Mouse (Mus musculus) G1E (cell line): ENCODE measurements around the gene Nccrp1. TPM values are rescaled to one million over a fixed set of nuclear protein-coding genes. Genes with fewer than 3 reads are reported as not detected.

Source experiments
- ATAC-seq: 2 replicates; pipeline ENCODE4 v1.8.0; 2016; ENCODE audit warnings: mild to moderate bottlenecking; ENCODE audit not compliant: insufficient number of reproducible peaks, poor library complexity, low FRiP score, severe bottlenecking; ENCODE audit errors: extremely low read depth
- DNase-seq: peaks from one replicate; pipeline ENCODE4 v3.0.0; 2012; ENCODE audit warnings: low spot score
- H3K27me3 ChIP-seq: 2 replicates; pipeline ENCODE4 v1.6.1; 2012; ENCODE audit warnings: mild to moderate bottlenecking, low read length, inconsistent platforms; ENCODE audit not compliant: insufficient read depth
- H3K36me3 ChIP-seq: replicated peaks from 2 replicates; pipeline ENCODE3; 2012; ENCODE audit warnings: mild to moderate bottlenecking, inconsistent platforms
- H3K4me1 ChIP-seq: 2 replicates; pipeline ENCODE4 v1.6.1; 2012; ENCODE audit warnings: low read depth, low read length, inconsistent platforms, mixed read lengths; ENCODE audit not compliant: insufficient read depth
- H3K4me3 ChIP-seq: 2 replicates; pipeline ENCODE4 v1.5.1; 2012; ENCODE audit warnings: low read depth, mild to moderate bottlenecking, inconsistent platforms, low read length, moderate library complexity, mixed read lengths
- H3K9me3 ChIP-seq: replicated peaks from 2 replicates; pipeline ENCODE4 v1.6.1; 2012; ENCODE audit warnings: inconsistent platforms
- CTCF ChIP-seq: IDR thresholded peaks from 2 replicates; pipeline ENCODE4 v1.5.1; 2012; ENCODE audit warnings: low read depth, low read length, inconsistent platforms, mixed read lengths
- GATA1 ChIP-seq: IDR thresholded peaks from 2 replicates; pipeline ENCODE4 v1.6.1; 2012; ENCODE audit warnings: borderline replicate concordance, low read length, inconsistent platforms, mixed read lengths
- GATA2 ChIP-seq: IDR thresholded peaks from 2 replicates; pipeline ENCODE4 v1.6.1; 2012; ENCODE audit warnings: low read depth, low read length, inconsistent platforms, borderline replicate concordance
- POLR2AphosphoS5 ChIP-seq: IDR thresholded peaks from 2 replicates; pipeline ENCODE4 v1.6.1; 2012; ENCODE audit warnings: low read depth, low read length, inconsistent platforms; ENCODE audit not compliant: insufficient replicate concordance
- TAL1 ChIP-seq: conservative IDR thresholded peaks from 2 replicates; pipeline ENCODE4 v1.6.1; 2012; ENCODE audit warnings: low read depth, low read length, inconsistent platforms, mixed read lengths
- polyA plus RNA-seq: library from polyadenylated mRNA; stranded (reverse); fragments of >175 nt; gene quantifications from 2 replicates; pipeline ENCODE4 v1.2.3, GENCODE M21; 2012
- total RNA-seq, 2 experiments: library from RNA; stranded (forward) in 1 of 2; stranded (reverse) in 1 of 2; fragments of 200-1000 nt in 1 of 2; fragments of >200 nt in 1 of 2; fragmentation: Nextera tagmentation in 1 of 2; gene quantifications; 2 replicates each; pipeline ENCODE4 v1.2.3; 2014 to 2017

Nccrp1 gene
- total and polyA plus RNA-seq, 3 experiments, result 0.07 TPM; not detected in 2

DNA sequence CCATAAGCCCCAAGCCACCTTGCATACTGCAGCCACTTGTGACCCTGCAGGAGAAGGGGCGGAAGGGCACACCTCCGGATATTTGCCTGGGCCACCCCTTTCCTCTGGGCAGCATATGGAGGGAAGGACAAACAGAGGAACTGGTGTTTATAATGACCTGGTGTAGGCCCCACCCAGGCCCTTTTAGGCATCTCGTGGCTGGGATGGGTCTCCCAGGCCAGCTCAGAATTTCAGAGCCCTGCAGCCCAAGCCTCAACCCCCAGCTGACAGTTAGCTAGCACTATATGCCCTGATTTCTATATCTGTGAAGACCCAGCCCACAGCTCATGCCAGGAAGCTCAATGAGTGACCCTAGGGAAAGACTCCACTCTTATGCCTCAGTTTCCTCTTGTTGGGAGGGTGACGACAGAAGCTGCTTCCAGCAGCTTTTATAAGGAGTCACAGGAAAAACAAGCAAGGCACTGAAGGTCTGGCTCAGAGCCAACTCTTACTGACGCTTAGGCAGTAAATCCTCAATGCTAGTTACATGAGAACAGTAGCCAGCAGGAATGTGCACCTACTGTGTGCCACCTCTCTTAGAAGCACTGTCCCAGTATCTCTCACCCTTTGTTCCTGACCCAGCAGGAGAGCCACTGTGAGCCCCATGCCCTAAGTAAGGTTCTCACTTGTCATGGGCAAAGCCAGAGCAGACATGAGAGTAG, 24.1 kb upstream of the Nccrp1 start:
- H3K4me1 ChIP-seq, result peaks cover 77% of the 10 kb centered on the region
- H3K4me3 ChIP-seq, result no peak overlapping the region
- H3K27me3 ChIP-seq, result no peaks in the 10 kb centered on the region
- H3K9me3 ChIP-seq, result no peaks in the 10 kb centered on the region
- DNase-seq, result no peak
- TF ChIP-seq GATA1 (no peak), POLR2AphosphoS5 (no peak), TAL1 (no peak), CTCF (no peak), GATA2 (no peak)
- no peak for ATAC-seq
- peaks cover 96% of the 10 kb centered on the region for H3K36me3 ChIP-seq

DNA sequence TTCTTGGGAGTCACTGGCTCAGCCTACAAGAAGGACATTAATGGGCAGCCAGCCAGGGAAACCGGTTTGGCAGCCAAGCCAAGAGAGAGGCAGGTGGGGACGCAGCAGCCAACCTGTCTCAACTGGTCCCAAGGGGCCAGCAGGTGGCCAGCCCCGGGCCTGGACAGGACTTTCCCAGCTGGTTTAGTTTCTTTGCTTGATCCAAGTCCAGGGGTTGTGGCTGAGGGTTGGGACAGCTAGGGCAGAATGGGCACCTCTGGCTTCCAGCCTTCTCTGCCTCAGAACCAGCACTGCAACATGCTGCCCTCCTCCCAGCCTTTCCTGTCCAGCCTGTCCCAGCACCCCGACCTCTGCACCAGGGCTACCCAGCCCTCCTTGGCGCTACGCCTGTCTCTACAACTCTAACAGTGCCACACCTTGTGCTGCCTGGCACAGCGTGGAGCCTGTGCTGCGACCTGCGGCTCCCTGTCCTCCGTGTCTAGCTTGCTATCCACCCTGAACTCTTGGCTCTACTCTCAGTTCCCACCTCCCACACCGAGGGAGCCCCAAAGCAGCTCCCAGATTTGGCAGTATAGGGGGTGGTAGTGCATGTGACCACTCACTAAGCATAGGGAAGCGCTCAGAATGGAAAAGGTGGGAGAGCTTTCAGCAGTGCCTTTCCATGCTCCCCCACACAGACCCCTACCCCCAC, 23.4 kb upstream of the Nccrp1 start:
- peaks cover 70% of the 10 kb centered on the region for H3K4me1 ChIP-seq
- H3K4me3 ChIP-seq, result no peak overlapping the region
- DNase-seq (no peak), ATAC-seq (no peak)
- TF ChIP-seq TAL1, result no peak
- TF ChIP-seq CTCF, result no peak
- no peak for TF ChIP-seq GATA1
- no peak for TF ChIP-seq GATA2
- no peak for TF ChIP-seq POLR2AphosphoS5
- H3K27me3 ChIP-seq, result no peaks in the 10 kb centered on the region
- no peaks in the 10 kb centered on the region for H3K9me3 ChIP-seq
- peaks cover 97% of the 10 kb centered on the region for H3K36me3 ChIP-seq

DNA sequence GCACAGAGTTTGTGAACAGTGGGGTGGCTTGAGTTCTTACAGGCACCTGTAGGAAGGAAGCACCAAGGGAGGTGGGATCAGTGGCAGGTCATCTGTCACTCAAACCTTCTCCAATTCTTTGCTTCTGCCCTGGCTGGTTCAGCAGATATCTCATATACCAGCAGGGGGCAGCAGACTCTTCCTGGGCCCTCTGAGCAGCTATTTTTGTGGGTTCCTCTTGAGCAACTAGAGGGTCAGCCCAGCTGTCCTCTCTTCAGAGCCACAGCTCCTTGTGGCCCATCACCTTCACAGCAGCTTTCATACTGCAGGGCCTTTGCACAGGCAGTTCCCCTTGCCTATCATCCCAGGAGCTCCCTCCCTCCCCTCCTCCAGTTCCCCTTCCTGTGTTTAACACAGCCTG, 21.2 kb upstream of the Nccrp1 start:
- Histone ChIP-seq H3K4me3 (no peak overlapping the region), H3K27me3 (no peaks in the 10 kb centered on the region), H3K36me3 (peaks cover 97% of the 10 kb centered on the region), H3K4me1 (peaks cover 48% of the 10 kb centered on the region), H3K9me3 (no peaks in the 10 kb centered on the region)
- ATAC-seq (no peak), DNase-seq (peak; percentile 72)
- TF ChIP-seq CTCF (peak; percentile 69), POLR2AphosphoS5 (no peak), GATA1 (no peak)

DNA sequence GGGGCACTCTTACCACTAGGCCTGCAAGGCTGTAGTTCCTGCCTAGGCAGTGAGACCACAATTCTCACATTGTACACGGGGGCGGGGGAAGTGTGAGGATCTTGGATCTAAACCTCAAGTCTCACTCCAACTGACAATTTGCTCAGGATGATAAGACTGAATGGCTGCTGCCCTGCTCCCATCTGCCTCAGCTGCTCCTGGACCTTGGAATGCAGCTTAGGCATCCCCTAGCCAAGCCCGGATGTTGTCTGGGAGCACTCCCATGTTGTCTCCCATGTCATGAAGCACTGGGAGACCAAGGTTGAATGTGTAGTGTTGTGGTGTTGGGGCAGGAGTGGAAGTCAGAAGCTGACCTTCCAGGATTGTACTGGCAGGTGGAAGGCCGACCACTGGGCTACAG, 20.5 kb upstream of the Nccrp1 start:
- no peak overlapping the region for H3K4me3 ChIP-seq
- no peak for DNase-seq
- TF ChIP-seq GATA2, result no peak
- TF ChIP-seq POLR2AphosphoS5, result no peak
- no peak for TF ChIP-seq CTCF
- no peak for TF ChIP-seq TAL1
- no peak for TF ChIP-seq GATA1

DNA sequence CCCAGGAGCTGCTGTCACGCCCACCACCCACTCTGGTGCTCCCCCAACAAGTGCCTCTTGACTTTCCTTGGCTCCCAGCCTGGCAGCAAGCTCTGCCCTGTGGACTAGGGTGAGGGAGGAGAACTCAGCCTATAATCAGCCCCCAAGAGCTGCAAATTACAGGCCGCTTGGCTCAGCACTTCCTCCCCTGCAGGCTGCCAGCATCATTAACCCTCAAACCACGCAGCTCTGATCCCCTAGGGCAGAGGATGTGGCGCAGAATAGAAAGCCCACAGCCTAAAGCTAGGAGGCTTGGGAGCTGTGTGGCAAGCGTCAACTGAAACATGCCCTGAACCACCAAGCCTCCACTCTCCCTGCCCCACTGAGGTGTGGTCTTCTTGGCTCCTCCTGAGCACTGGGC, 18.4 kb upstream of the Nccrp1 start:
- H3K36me3 ChIP-seq, result peaks cover 99% of the 10 kb centered on the region
- H3K27me3 ChIP-seq, result no peaks in the 10 kb centered on the region
- H3K9me3 ChIP-seq, result no peaks in the 10 kb centered on the region
- no peak overlapping the region for H3K4me3 ChIP-seq
- TF ChIP-seq GATA2, result no peak
- no peak for TF ChIP-seq POLR2AphosphoS5
- TF ChIP-seq CTCF, result no peak
- no peak for TF ChIP-seq TAL1
- TF ChIP-seq GATA1, result no peak
- H3K4me1 ChIP-seq, result peaks cover 34% of the 10 kb centered on the region
- ATAC-seq, result no peak
- no peak for DNase-seq

More for the DNA sequence above, 20.5 kb upstream of the Nccrp1 start:
- no peak for ATAC-seq
- no peaks in the 10 kb centered on the region for H3K9me3 ChIP-seq
- H3K4me1 ChIP-seq, result peaks cover 46% of the 10 kb centered on the region
- peaks cover 97% of the 10 kb centered on the region for H3K36me3 ChIP-seq
- H3K27me3 ChIP-seq, result no peaks in the 10 kb centered on the region

DNA sequence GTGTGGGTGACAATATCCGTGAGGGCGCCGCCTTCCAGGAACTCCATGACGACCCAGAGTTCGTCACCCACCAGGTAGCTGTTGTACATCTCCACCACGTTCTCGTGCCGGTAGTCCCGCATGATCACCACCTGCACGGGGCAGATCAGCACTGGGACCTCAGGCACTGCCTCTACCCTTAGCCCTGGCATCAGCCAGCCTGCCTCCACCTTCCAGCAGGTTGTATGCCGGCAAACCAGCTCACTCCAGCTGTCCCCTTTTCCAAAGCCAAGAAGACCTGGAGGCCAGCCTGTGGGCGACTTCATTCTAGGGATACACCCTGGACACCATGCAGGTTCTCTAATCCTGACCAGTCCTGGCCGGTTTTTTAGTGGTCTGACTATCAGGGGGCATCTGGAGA, 15.9 kb upstream of the Nccrp1 start:
- H3K27me3 ChIP-seq, result no peaks in the 10 kb centered on the region
- ATAC-seq, result no peak
- peaks cover 34% of the 10 kb centered on the region for H3K4me1 ChIP-seq
- peaks cover 97% of the 10 kb centered on the region for H3K36me3 ChIP-seq
- TF ChIP-seq TAL1 (no peak), GATA1 (no peak), CTCF (no peak), GATA2 (no peak), POLR2AphosphoS5 (no peak)
- H3K9me3 ChIP-seq, result no peaks in the 10 kb centered on the region
- DNase-seq, result no peak
- H3K4me3 ChIP-seq, result no peak overlapping the region
